Mouse (Mus musculus) intestine, embryonic 14.5 days (tissue): ENCODE measurements around the gene Ift122. TPM values are rescaled to one million over a fixed set of nuclear protein-coding genes. Genes with fewer than 3 reads are reported as not detected.

Experiments used
- polyA plus RNA-seq: library from polyadenylated mRNA; unstranded; fragments of >200 nt; fragmentation: Nextera tagmentation; extraction: Ambion mirVana; gene quantifications from 2 replicates; pipeline ENCODE4 v1.2.1, GENCODE M21; 2014

Gene Ift122
- polyA plus RNA-seq, 1 experiment from 2014 or later = 18.4 TPM

Other genes starting within 250 kb of the Ift122 start
- 114 and 122 TPM in 2 replicates for gene Raf1, start 176.8 kb upstream of the Ift122 start, polyA plus RNA-seq
- 0.48 and 0.51 TPM in 2 replicates for gene Tmem40, start 91.1 kb upstream of the Ift122 start, polyA plus RNA-seq
- 29.6 and 30.2 TPM in 2 replicates for gene Cand2, start 78.9 kb upstream of the Ift122 start, polyA plus RNA-seq
- 2,668 and 2,809 TPM in 2 replicates for gene Rpl32, start 44.7 kb upstream of the Ift122 start, polyA plus RNA-seq
- gene Efcab12, start 15.1 kb upstream of the Ift122 start, polyA plus RNA-seq = 0.67 and 0.69 TPM in 2 replicates
- 14.7 and 18.4 TPM in 2 replicates for gene Mbd4, start 99 bp upstream of the Ift122 start, polyA plus RNA-seq
- gene Rho, start 78.3 kb downstream of the Ift122 start, polyA plus RNA-seq = 0.07 TPM in 1 of 2 replicates, not detected in the other
- gene H1foo, start 91.5 kb downstream of the Ift122 start, polyA plus RNA-seq = not detected in 2 replicates
- gene Plxnd1, start 141.5 kb downstream of the Ift122 start, polyA plus RNA-seq = 39.7 and 46.5 TPM in 2 replicates